Mouse (Mus musculus): ENCODE data around the gene Nt5c2. TPM values are rescaled to one million over a fixed set of nuclear protein-coding genes. Genes with fewer than 3 reads are reported as not detected.

Nt5c2 gene
- polyA plus RNA-seq, 1 experiment from 2014 or later = 68.4 TPM

GRCm38 (mm10) chr19:46911492-46911891 lies 103.5 kb downstream of the Nt5c2 start:
- Histone ChIP-seq H3K27ac (no peak overlapping the region), H3K27me3 (ENCODE audit: insufficient read depth, low read length) (no peaks in the 10 kb centered on the region), H3K36me3 (ENCODE audit: insufficient read depth, low read length) (0 out of 2 replicates have a peak, but pooled peaks cover 2% of the 10 kb centered on the region), H3K4me3 (replicated peaks; ENCODE audit: low read depth, low read length) (no peak overlapping the region), H3K9ac (ENCODE audit: low read depth, low read length) (no peak overlapping the region), H3K9me3 (replicated peaks; ENCODE audit: low read length) (no peaks in the 10 kb centered on the region), H3K4me2 (ENCODE audit: low read length) (no peak overlapping the region), H3K4me1 (replicated peaks; ENCODE audit: insufficient read depth, low read length) (no peaks in the 10 kb centered on the region)
- ATAC-seq (replicated peaks; ENCODE audit: low FRiP score, low read depth) (no peak), DNase-seq (ENCODE audit: low spot score) (no peak)
- no peak for TF ChIP-seq CTCF (IDR thresholded peaks at IDR 0.05; ENCODE audit: low read depth)
- 74% methylated on average over 3 of the region's 3 CpGs for WGBS

GRCm38 (mm10) chr19:46908977-46909376 lies 106.0 kb downstream of the Nt5c2 start:
- Histone ChIP-seq H3K4me3 (replicated peaks; ENCODE audit: low read depth, low read length) (no peak overlapping the region), H3K36me3 (ENCODE audit: insufficient read depth, low read length) (0 out of 2 replicates have a peak, but pooled peaks cover 2% of the 10 kb centered on the region), H3K9ac (ENCODE audit: low read depth, low read length) (no peak overlapping the region), H3K4me2 (ENCODE audit: low read length) (no peak overlapping the region), H3K27ac (no peak overlapping the region), H3K9me3 (replicated peaks; ENCODE audit: low read length) (no peaks in the 10 kb centered on the region), H3K4me1 (replicated peaks; ENCODE audit: insufficient read depth, low read length) (no peaks in the 10 kb centered on the region), H3K27me3 (ENCODE audit: insufficient read depth, low read length) (no peaks in the 10 kb centered on the region)
- TF ChIP-seq CTCF (IDR thresholded peaks at IDR 0.05; ENCODE audit: low read depth) = no peak
- 46% methylated on average over 4 of the region's 4 CpGs for WGBS
- peak; percentile 33 for DNase-seq (ENCODE audit: low spot score)
- ATAC-seq (replicated peaks; ENCODE audit: low FRiP score, low read depth) = no peak

- H3K4me3 ChIP-seq (replicated peaks; ENCODE audit: low read depth, low read length) = no peak overlapping the region
- H3K27me3 ChIP-seq (ENCODE audit: insufficient read depth, low read length) = no peaks in the 10 kb centered on the region
- 52% methylated on average over 5 of the region's 5 CpGs for WGBS
- DNase-seq (ENCODE audit: low spot score) (no peak), ATAC-seq (replicated peaks; ENCODE audit: low FRiP score, low read depth) (no peak)
- H3K9me3 ChIP-seq (replicated peaks; ENCODE audit: low read length) = no peaks in the 10 kb centered on the region
- no peak overlapping the region for H3K4me2 ChIP-seq (ENCODE audit: low read length)
- H3K36me3 ChIP-seq (ENCODE audit: insufficient read depth, low read length) = 0 out of 2 replicates have a peak, but pooled peaks cover 2% of the 10 kb centered on the region
- no peak overlapping the region for H3K9ac ChIP-seq (ENCODE audit: low read depth, low read length)
- no peak overlapping the region for H3K27ac ChIP-seq
- no peak for TF ChIP-seq CTCF (IDR thresholded peaks at IDR 0.05; ENCODE audit: low read depth)
- H3K4me1 ChIP-seq (replicated peaks; ENCODE audit: insufficient read depth, low read length) = no peaks in the 10 kb centered on the region
These were observed 106.7 kb downstream of the Nt5c2 start for GRCm38 (mm10) chr19:46908207-46908606.

- Histone ChIP-seq H3K4me2 (ENCODE audit: low read length) (no peak overlapping the region), H3K36me3 (ENCODE audit: insufficient read depth, low read length) (no peaks in the 10 kb centered on the region), H3K27me3 (ENCODE audit: insufficient read depth, low read length) (no peaks in the 10 kb centered on the region), H3K9me3 (replicated peaks; ENCODE audit: low read length) (no peaks in the 10 kb centered on the region), H3K9ac (ENCODE audit: low read depth, low read length) (no peak overlapping the region), H3K27ac (no peak overlapping the region), H3K4me3 (replicated peaks; ENCODE audit: low read depth, low read length) (no peak overlapping the region), H3K4me1 (replicated peaks; ENCODE audit: insufficient read depth, low read length) (no peaks in the 10 kb centered on the region)
- TF ChIP-seq CTCF (IDR thresholded peaks at IDR 0.05; ENCODE audit: low read depth) = no peak
- DNase-seq (ENCODE audit: low spot score) = no peak
- ATAC-seq (replicated peaks; ENCODE audit: low FRiP score, low read depth) = no peak
- WGBS = 86% methylated on average over 4 of the region's 4 CpGs
These were observed 109.0 kb downstream of the Nt5c2 start for GRCm38 (mm10) chr19:46905971-46906370.

GRCm38 (mm10) chr19:46905383-46905782 lies 109.6 kb downstream of the Nt5c2 start:
- H3K4me2 ChIP-seq (ENCODE audit: low read length) = no peak overlapping the region
- H3K27me3 ChIP-seq (ENCODE audit: insufficient read depth, low read length) = no peaks in the 10 kb centered on the region
- H3K36me3 ChIP-seq (ENCODE audit: insufficient read depth, low read length) = no peaks in the 10 kb centered on the region
- no peak overlapping the region for H3K27ac ChIP-seq
- no peak for TF ChIP-seq CTCF (IDR thresholded peaks at IDR 0.05; ENCODE audit: low read depth)
- H3K9me3 ChIP-seq (replicated peaks; ENCODE audit: low read length) = no peaks in the 10 kb centered on the region
- H3K9ac ChIP-seq (ENCODE audit: low read depth, low read length) = no peak overlapping the region
- no peak for DNase-seq (ENCODE audit: low spot score)
- H3K4me1 ChIP-seq (replicated peaks; ENCODE audit: insufficient read depth, low read length) = no peaks in the 10 kb centered on the region
- no peak overlapping the region for H3K4me3 ChIP-seq (replicated peaks; ENCODE audit: low read depth, low read length)
- ATAC-seq (replicated peaks; ENCODE audit: low FRiP score, low read depth) = no peak

- H3K9ac ChIP-seq (ENCODE audit: low read depth, low read length) = no peak overlapping the region
- no peaks in the 10 kb centered on the region for H3K4me1 ChIP-seq (replicated peaks; ENCODE audit: insufficient read depth, low read length)
- no peak overlapping the region for H3K4me2 ChIP-seq (ENCODE audit: low read length)
- no peaks in the 10 kb centered on the region for H3K9me3 ChIP-seq (replicated peaks; ENCODE audit: low read length)
- ATAC-seq (replicated peaks; ENCODE audit: low FRiP score, low read depth) (no peak), DNase-seq (ENCODE audit: low spot score) (no peak)
- TF ChIP-seq CTCF (IDR thresholded peaks at IDR 0.05; ENCODE audit: low read depth) = no peak
- no peak overlapping the region for H3K4me3 ChIP-seq (replicated peaks; ENCODE audit: low read depth, low read length)
- no peaks in the 10 kb centered on the region for H3K27me3 ChIP-seq (ENCODE audit: insufficient read depth, low read length)
- WGBS = 100% methylated on average over 1 of the region's 1 CpGs
- no peaks in the 10 kb centered on the region for H3K36me3 ChIP-seq (ENCODE audit: insufficient read depth, low read length)
- H3K27ac ChIP-seq = no peak overlapping the region
These were observed 110.0 kb downstream of the Nt5c2 start for GRCm38 (mm10) chr19:46904907-46905306.

GRCm38 (mm10) chr19:46903379-46903778 lies 111.6 kb downstream of the Nt5c2 start:
- H3K4me3 ChIP-seq (replicated peaks; ENCODE audit: low read depth, low read length) = no peak overlapping the region
- no peaks in the 10 kb centered on the region for H3K4me1 ChIP-seq (replicated peaks; ENCODE audit: insufficient read depth, low read length)
- H3K9ac ChIP-seq (ENCODE audit: low read depth, low read length) = no peak overlapping the region
- ATAC-seq (replicated peaks; ENCODE audit: low FRiP score, low read depth) = no peak
- H3K4me2 ChIP-seq (ENCODE audit: low read length) = no peak overlapping the region
- no peaks in the 10 kb centered on the region for H3K27me3 ChIP-seq (ENCODE audit: insufficient read depth, low read length)
- no peaks in the 10 kb centered on the region for H3K9me3 ChIP-seq (replicated peaks; ENCODE audit: low read length)
- no peak for TF ChIP-seq CTCF (IDR thresholded peaks at IDR 0.05; ENCODE audit: low read depth)
- peaks cover under 1% of the 10 kb centered on the region; the same call in 1 of the 2 replicates for H3K36me3 ChIP-seq (ENCODE audit: insufficient read depth, low read length)
- no peak for DNase-seq (ENCODE audit: low spot score)
- H3K27ac ChIP-seq = no peak overlapping the region
- WGBS = 97% methylated on average over 5 of the region's 5 CpGs

Measured in kidney, postnatal 0 days (tissue).